Mouse (Mus musculus): ENCODE measurements around the gene Fbxo17.
A peak's percentile ranks its signal among the peaks of the same experiment; 100 is the strongest.
"Not testable (repeated sequence)": the region's sequence is repeated elsewhere in the genome, so short reads cannot be mapped to it uniquely, and the experiment has no call there.

The Fbxo17 gene

DNA sequence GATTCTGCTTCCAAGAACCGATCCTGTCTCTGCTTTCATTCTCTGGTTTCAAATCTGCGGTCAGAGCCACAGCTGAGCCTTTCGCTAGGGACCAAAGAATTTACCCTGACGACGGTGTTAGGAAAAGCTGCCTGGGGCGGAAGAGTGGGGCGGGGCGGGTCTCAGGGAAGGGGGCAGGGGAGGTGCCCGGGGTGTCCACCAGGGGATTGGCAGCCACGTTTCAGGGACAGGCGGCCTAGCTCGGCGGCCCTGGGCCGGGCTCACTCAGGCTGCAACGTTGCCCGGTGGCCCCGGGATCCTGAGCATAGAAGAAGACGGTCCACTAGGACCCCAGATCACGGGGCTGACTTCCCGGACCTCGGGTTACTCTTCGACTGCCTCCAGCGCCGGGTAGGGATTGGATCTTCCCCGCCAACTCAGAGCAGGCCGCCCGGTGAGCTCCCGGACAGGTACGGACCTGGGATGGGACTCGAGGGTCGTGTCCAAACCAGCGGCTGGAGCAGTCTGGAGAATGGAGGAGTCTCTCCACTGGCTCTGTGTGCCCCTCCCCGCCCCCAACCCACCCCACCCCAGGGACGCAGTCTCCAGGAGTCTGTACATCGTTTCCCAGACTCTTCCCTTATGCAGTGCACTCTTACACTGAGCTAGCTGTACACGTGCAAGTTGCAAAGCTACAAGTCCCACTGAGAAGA is at the start of gene Fbxo17:
TSS of gene Fbxo17 (plus strand) at position 215 of the 692 bp plus-strand sequence.
- DNase-seq, result peak; percentile 77

DNA sequence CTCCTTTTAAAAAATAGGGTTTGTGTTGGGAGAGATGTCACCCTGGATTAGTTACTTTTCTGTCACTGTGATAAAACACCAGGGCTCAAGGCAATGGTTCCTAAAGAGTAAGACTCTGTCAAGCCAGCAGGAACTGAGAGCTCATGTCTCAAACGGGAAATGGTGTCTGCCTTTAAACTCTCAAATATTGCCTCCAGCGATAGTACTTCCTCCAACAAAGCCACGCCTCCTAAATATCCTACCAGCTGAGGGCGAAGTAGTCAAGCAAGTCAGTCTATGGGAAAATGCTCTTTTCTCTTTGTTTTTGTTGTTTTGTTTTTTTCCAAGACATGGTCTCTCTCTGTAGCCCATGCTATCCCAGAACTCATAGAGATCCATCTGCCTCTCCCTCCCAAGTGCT is 45.4 kb upstream of the Fbxo17 start:
- no peak for DNase-seq

DNA sequence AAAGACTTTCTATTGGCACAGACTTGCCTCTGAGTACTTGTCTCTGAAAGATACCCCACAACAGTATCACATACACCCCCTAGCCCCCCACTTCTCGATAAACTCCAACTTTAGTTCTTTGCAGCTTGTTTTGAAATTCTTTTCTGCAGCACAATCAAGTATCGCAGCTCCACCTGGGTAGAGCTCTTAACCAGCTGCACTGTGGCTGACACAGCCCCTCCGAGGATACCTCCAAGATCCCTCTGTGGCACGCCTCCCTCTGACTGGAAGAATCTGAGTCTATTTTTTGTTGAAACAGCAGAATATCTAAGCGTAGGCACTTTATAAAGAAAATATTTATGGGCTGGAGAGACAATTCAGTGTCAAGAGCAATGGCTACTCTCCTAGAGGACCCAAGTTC is 44.3 kb upstream of the Fbxo17 start:
- no peak for DNase-seq

DNA sequence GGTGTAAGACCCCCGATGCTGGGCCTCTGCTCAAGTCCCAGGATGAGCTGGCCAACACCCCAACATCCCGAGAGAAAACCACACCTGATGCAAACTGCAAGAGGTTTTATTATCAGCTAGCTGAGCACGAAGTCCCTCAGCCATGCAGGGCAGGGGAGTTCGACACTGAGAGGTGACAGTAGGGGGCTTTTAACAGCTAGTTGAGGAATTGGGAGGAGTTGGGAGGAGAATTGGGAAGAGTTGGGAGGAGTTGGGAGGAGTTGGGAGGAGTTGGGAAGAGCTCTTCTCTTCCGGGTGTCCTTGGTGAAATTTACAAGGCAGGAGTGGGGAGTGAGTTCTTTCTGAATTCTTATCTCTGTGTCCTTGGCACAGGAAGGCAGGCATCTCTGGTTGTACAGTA is 43.8 kb upstream of the Fbxo17 start:
- not testable (repeated sequence) for DNase-seq

DNA sequence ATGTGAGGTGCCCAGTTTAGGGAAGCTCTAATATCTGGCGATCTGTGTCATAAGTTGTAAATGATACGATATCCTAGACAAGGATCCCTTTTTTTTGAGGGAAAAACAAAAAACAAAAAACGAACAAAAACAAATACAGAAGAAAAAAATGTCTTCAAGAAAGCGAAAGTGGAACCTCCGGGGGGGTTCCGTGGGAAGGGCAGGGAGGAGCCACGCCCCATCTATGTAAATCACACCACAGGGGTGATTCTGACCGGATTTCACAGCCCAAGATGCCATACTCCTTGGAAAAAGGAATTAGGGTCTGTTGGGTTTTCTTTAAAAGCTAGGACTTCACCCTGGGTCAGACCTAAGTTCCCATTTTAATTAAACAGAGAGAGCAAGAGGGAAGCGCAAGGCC is 41.6 kb upstream of the Fbxo17 start:
- DNase-seq, result no peak

DNA sequence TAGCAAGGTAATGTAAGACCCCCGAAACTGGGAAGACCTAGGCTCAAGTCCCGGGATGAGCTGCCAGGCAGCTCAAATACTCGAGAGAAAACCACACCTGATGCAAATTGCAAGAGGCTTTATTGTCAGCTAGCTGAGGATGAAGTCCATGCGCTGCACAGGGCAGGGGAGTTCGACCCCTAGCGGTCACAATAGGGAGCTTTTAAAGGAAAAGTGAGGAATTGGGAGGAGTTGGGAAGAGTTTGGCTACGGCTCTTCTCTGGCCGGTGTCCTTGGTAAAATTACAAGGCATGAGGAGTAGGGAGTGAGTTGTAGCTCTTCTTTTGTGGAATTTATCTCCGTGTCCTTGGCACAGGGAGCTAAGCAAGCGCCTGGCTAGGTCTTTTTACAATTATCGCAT is 40.9 kb upstream of the Fbxo17 start:
- peak; percentile 68 for DNase-seq

DNA sequence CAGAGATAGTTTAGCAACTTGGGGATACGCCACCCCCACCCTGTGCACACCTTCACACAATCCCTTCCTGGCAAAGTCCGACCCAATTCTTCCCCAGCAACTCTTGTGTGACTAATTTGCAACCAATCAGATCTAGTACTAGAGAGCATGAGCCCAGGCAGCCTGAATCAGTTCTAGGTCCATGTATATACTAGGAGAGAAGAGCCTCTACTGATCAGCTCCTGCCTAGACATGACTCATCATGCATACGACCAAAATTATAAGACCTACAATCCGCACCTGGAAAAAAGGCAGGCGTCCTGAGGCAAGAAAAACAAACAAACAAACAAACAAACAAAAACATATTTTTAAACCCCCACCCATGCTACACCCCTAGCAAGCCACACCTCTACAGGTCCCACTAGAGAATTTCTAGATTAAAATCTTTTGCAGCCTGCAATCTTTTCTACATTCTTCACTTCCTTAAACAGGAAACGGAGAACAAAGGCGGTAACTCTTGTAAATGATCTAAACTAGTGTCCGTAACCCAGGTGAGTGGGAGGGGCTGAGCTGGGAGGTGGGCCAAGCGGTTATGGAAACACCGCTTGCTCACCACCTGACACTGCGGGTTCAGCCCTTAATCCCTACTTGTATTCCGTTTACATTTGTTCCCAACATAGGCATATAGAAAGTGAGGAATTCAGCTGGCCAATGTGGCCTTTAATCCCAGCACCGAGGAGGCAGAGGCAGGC is 39.6 kb upstream of the Fbxo17 start:
- peak; percentile 16 for DNase-seq

DNA sequence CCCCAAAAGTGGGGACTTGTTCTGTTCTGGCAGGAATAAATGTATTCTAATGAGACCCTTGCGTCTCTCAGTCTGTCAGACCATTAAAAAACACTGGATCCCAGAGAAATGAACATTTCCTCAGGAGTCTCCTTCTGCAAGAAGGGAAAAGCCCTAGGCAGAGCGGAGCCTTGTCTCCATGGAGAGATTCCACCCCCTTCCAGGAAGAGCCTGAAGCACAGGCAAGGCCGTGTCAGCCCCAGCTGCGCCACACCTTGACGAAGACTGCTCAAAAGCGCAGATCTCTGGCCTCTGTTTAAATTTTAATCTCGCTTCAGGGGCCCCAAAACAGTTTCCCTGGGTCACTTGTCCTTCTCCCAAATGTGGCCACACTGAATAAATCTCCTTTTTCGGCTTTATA is 39.0 kb upstream of the Fbxo17 start:
- no peak for DNase-seq

DNA sequence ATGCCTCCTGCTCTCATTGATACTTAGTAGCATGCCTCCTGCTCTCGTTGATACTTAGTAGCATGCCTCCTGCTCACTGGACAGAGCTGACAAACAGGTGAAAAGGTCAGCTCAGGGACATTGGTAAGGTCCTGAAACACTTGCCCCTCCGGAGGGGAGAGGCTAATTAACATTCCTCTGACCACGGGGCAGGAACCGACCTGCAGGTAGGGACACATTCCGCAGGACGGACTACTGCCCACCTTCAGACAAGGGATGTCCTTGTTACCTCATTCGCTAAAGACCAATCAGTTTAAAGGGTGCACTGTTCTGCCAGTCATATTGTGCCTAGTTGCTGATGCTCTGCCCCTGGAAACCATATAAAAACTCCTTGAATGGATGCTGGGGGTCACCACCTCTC is 25.5 kb upstream of the Fbxo17 start:
- no peak for DNase-seq

DNA sequence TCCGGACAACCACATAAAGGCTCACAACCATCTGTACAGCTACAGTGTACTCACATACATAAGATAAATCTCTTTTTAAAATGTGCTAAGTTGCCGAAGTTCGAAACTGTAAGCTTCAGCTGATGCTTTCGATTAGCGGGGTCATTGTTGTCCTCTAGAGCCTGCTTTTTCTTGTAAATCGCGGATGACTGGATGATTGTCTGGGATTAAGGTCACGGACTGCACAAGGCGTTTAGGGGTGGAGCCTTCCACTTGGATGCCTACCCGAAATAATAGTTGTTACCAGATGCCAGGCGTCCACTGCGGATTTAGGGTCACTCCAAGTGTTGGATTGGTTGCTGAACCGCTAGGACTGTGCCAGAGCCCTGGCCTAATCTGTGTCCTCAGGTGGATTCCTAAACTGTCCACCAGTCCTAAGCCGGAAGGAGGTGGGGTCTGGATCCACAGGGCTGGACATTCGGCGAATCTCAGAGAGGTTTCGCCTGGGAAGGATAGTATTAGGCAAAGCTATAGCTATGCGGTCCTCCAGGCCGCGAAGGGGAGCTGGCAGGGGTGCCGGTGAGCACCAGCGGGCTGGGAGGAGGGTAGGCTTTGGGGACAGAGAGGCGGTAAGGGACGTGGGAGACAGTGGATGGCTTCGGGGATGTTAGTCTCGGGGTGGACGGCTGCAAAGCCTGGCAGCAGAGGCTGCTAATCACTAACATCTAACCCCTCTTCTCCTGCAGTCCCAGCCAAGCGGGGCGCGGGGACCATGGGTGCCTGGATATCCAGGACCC is 23.9 kb upstream of the Fbxo17 start, which contains the start of gene Fbxo27:
TSS of gene Fbxo27 (plus strand) at position 305 of the 776 bp plus-strand sequence.
- peak; percentile 36 for DNase-seq

DNA sequence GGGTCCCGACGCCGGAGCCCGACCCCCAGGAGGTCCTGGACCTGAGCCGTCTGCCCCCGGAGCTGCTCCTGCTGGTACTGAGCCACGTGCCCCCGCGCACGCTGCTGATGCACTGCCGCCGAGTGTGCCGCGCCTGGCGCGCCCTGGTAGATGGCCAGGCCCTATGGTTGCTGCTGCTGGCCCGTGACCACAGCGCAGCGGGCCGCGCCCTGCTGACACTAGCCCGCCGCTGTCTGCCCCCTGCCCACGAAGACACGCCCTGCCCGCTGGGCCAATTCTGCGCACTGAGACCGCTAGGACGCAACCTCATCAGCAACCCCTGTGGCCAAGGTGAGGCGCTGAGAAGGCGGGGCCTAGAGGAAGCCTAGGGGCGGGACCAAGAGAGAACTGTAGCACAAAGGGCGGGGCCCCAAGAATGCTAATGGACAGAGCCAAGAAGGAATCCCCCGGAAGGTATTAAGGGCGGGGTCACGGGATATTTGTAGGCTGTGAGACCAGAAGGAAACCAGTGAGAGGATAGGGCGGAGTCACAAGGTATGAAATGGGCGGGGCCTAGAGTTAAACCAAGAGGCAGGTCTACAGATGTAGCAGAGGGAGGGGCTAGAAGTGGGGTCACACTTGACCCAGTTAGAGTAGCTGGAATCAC is 23.2 kb upstream of the Fbxo17 start:
- peak; percentile 91 for DNase-seq

DNA sequence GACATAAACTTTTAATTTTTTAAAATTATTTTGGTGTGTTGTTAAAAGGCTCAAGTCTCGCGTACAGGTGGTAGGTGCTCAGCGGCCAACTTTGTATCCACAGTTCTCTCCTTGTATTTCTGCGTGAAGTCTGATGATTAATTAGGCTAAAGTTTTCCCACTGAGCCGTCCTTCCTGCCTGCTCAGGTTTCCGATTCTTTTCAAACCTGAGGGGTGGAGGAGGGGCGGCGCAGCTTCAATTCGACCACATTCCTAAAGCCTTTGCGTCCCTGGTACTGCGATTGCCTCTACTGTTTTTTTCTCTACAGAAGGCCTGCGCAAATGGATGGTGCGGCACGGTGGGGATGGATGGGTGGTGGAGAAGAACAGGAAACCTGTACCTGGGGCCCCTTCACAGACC is 22.2 kb upstream of the Fbxo17 start:
- no peak for DNase-seq

DNA sequence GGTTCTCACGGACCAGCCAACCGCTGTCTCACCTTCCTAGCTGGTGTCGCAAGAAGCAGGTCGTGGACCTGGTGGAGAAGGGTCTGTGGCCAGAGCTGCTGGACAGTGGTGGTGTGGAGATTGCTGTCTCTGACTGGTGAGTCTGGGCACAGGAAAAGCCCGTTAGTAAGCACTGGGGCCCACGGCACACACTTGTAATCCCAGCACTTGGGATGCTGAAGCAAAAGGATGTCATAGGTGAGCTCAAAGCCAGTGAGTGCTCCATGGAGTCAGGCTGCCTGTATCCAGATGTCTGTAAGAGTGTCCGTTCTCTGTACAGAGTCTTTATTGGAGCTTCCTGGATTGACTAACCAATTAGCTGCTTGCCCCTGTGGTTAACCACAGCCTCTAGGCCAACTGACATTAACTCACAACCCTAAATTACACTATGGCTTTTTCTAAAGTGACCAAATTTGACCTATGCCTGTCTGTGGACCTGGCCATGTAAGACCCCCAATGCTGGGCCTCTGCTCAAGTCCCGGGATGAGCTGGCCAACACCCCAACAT is 21.6 kb upstream of the Fbxo17 start:
- no peak for DNase-seq

DNA sequence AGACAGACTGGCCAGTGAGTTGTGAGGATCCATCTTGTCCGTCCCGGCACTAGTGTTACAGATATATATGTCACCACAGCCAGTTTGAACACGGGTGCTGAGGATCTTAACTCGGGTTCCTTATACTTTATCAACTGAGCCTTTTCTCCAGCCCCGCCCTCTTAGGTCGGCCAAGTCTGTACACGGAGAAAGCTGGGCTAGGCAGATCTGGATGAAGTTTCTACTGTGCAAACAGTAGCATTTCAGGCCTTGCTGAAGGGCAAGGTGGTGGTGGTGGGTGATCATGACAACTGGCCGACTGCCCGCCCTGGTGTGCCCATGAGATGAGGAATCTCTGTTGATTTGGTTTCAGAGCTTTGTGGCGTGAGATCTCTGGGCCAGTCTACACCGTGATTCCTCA is 19.3 kb upstream of the Fbxo17 start:
- no peak for DNase-seq

DNA sequence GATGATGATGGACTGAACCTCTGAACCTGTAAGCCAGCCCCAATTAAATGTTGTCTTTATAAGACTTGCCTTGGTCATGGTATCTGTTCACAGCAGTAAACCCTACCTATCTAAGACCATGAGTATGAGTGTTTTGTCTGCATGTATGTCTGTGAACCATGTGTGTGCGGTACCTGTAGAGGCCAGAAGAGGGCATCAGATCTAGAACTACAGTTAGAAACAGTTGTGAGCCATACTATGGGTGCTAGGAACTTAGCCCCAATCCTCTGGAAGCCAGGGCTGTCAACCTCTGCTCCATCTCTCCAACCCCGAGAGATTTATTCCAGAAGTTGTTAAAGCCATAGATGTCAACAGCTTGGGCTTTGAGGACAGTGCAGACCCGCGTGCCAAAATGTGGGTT is 16.3 kb upstream of the Fbxo17 start:
- DNase-seq, result no peak

DNA sequence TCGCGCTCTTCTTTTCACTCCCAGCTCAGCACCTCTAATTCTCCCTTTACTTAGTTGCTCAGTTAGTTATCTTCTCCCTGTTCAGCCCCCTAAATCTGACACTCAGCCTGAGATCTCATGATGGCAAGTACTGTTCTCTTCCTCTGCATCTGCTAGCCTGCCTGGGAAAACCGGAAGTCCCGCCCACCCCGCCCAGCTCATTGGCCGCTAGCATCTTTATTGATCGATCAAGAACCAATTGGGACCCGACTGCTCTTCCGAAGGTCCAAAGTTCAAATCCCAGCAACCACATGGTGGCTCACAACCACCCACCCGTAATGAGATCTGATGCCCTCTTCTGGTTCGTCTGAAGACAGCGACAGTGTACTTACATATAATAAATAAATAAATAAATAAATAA is 15.3 kb upstream of the Fbxo17 start:
- DNase-seq, result not testable (repeated sequence)

DNA sequence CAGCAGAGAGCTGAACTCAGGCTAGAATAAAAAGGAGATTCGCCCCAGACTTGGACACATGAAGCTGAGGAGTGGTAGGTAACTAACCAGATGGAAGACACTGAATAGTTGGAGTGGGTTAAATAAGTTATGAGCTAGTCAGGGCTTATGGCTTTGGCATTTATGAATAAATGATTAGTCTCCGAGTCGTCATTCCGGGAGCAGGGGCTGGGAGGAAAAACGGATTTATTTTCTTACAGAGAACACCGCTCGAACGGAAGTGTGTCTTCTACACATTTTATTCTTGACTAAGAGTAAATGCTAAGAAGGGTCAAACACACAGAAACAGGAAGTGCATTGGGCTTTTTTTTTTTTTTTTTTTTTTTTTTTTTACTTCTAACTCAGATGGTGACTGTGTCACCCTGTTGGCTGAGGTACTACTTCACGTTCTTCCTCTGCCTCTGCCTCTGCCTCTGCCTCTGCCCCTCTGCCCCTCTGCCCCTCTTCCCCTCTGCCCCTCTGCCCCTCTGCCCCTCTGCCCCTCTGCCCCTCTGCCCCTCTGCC is 13.9 kb upstream of the Fbxo17 start:
- no peak for DNase-seq

DNA sequence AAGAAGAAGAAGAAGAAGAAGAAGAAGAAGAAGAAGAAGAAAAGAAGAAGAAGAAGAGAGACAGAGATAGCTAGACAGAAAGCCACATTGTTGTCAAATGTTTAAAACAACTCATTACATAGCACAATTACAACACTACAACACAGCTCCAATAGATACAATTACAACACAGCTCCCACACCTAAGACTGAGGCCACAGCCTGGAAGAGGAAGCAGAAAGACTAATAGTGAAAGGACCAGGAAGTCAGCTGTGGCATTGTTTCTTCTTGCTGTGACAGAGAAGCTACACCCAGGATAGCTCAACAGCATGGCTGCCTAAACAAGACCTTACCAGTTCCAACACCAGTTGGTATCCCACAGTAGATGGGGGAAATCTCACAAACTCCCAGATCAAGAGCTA is 7.2 kb upstream of the Fbxo17 start:
- no peak for DNase-seq

DNA sequence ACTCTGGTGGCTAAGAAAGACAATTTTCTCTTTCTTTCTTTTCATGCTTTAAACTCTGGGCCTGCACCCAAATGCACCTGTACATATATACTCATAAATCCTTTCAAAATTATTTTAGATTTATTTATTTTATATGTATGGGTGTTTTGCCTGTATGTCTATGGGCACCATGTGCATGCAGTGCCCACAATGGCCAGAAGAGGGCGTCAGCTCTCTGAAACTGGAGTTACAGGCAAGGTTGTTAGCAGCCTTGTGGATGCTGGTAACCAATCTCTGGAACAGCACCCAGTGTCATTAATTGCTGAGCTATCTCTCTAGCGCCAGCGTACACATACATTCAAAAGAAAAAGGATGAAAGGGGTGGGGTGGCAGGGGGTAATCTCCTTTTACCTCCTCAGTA is 5.6 kb upstream of the Fbxo17 start:
- DNase-seq, result no peak

DNA sequence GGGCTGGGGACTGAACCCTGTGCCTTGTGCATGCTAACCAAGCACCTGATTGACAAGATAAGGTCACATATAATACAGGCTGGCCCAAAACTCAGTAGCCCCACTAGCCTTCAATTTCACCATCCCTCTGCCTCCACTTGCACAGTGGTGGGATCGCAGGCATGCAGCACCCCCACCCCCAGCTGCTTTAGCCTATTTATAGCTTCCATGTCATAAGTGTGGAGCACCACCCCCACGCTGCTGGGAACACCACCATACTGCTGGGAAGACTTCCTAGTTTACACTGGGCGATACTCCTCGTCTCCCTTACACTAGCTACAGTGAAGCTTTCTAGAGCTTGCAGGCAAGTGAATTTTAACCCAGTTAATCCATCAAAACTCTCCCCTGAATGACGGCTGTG is 1.9 kb upstream of the Fbxo17 start:
- DNase-seq, result no peak

DNA sequence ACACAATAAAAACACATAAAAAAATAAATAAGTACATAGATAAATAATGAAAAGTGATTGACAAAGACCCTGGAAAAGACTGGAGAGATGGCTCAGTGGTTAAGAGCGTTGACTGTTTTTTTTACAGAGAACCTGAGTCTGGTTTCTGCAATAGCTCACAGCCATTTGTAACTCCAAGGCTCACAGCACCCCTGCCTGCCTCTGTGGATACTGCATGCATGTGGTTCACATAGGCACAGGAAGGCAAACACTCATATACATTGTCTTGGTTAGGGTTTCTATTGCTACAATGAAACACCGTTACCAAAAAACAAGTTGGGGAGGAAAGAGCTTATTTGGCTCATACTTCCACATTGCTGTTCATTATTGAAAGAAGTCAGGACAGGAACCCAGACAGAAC is 1.0 kb upstream of the Fbxo17 start:
- no peak for DNase-seq

DNA sequence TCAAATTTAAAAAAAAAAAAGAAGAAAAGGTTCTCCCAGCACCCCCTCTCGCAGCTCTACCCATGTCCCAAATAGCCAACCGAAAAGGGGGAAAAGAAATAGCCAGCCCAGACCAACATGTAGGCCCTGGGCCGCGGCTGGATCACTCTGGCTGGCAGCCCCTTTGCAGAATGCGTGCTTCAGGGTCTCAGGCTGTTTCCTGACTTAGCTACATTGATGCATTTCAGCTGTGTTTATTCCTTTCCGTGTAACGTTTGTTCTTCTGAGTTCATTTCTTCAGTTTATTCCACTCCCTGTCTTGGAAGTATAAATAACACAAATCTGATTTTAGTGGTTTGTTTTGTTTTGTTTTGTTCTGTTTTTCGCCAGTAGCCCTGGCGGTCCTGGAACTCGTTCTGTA is 1.1 kb downstream of the Fbxo17 start:
- no peak for DNase-seq

DNA sequence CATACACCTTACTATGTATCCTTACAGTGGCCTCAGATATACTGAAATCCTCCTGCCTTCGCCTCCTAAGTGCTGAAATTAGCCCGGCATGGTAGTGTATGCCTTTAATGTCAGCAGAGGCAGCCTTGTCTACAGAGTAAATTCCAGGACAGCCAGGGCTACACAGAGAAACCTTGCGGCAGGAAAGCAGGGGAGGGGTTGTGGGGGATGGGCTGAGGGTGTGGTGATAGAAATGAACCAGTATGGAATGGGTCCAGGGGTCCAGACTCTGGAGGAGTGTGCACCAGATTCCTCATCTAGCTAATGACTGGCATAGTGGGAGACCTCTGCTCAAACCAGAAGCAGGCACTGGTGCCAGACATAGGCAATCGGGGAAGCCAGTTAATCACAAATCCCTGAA is 2.6 kb downstream of the Fbxo17 start:
- no peak for DNase-seq

Measured in lung, postnatal 10 days (tissue).